Mouse (Mus musculus) kidney, adult 2 months (tissue): ENCODE measurements around the gene Saxo1. TPM values are rescaled to one million over a fixed set of nuclear protein-coding genes. Genes with fewer than 3 reads are reported as not detected.
A peak's percentile ranks its signal among the peaks of the same experiment; 100 is the strongest.

Experiments
- DNase-seq: peaks from one replicate; pipeline ENCODE4 v3.0.0; 2021
- H3K27ac ChIP-seq: fragments of 200-500 bp; 2 replicates; pipeline ENCODE4 v1.5.1; 2012; ENCODE audit warnings: low read depth, low read length, control low read depth, inconsistent platforms; ENCODE audit not compliant: insufficient read depth
- H3K27me3 ChIP-seq: fragments of 200-500 bp; replicated peaks from 2 replicates; pipeline ENCODE4 v1.6.1; 2012; ENCODE audit warnings: mild to moderate bottlenecking, moderate library complexity, low read length, inconsistent platforms; ENCODE audit not compliant: control insufficient read depth, insufficient read depth
- H3K36me3 ChIP-seq: fragments of 200-500 bp; 2 replicates; pipeline ENCODE4 v1.6.1; 2012; ENCODE audit warnings: mild to moderate bottlenecking, moderate library complexity, low read length, inconsistent platforms; ENCODE audit not compliant: control insufficient read depth, insufficient read depth
- H3K4me1 ChIP-seq: fragments of 200-500 bp; 2 replicates; pipeline ENCODE4 v1.6.1; 2011; ENCODE audit warnings: low read length; ENCODE audit not compliant: control insufficient read depth, insufficient read depth
- H3K4me3 ChIP-seq: fragments of 200-500 bp; 2 replicates; pipeline ENCODE4 v1.5.1; 2011; ENCODE audit warnings: mild to moderate bottlenecking, low read depth, low read length, control low read depth; ENCODE audit not compliant: insufficient read depth
- CTCF ChIP-seq: fragments of 200-500 bp; conservative IDR thresholded peaks from 2 replicates; pipeline ENCODE4 v1.5.1; 2011; ENCODE audit warnings: low read depth, mild to moderate bottlenecking, control low read depth, low read length, moderate library complexity, mixed read lengths; ENCODE audit not compliant: insufficient read depth, insufficient read length
- POLR2A ChIP-seq: fragments of 200-500 bp; IDR thresholded peaks from one replicate; pipeline ENCODE4 v1.6.1; 2011; ENCODE audit warnings: low read depth, low read length, control low read depth
- WGBS: fragments of 180-500 bp; shearing (Covaris S2); methylation state at CpG from one replicate; pipeline ENCODE4 v1.1.7; 2018; 5-methylcytosine and 5-hydroxymethylcytosine counted together
- polyA plus RNA-seq: library from polyadenylated mRNA; depleted of rRNA; stranded (reverse); fragments of >200 nt; gene quantifications from 2 replicates; pipeline ENCODE4 v1.2.3, GENCODE M21; 2012

Saxo1 gene
- polyA plus RNA-seq, 1 experiment = 0.05 TPM

GRCm38 (mm10) chr4:86483013-86483615 lies 75.0 kb downstream of the Saxo1 start:
- 93% methylated on average over 6 of the region's 6 CpGs for WGBS
- Histone ChIP-seq H3K4me1 (no peaks in the 10 kb centered on the region), H3K27me3 (no peaks in the 10 kb centered on the region), H3K27ac (no peak overlapping the region), H3K4me3 (no peak overlapping the region), H3K36me3 (no peaks in the 10 kb centered on the region)
- TF ChIP-seq CTCF = no peak
- TF ChIP-seq POLR2A = no peak
- DNase-seq = no peak

GRCm38 (mm10) chr4:86480891-86481290 lies 77.2 kb downstream of the Saxo1 start:
- no peak overlapping the region for H3K4me3 ChIP-seq
- no peaks in the 10 kb centered on the region for H3K36me3 ChIP-seq
- peak; percentile 42 for TF ChIP-seq CTCF
- no peak for TF ChIP-seq POLR2A
- no peak overlapping the region for H3K27ac ChIP-seq
- H3K4me1 ChIP-seq = no peaks in the 10 kb centered on the region
- no peak for DNase-seq
- no peaks in the 10 kb centered on the region for H3K27me3 ChIP-seq
- 69% methylated on average over 3 of the region's 3 CpGs for WGBS

- H3K36me3 ChIP-seq = no peaks in the 10 kb centered on the region
- DNase-seq = no peak
Observed at GRCm38 (mm10) chr4:86464808-86465207, 93.3 kb downstream of the Saxo1 start.

GRCm38 (mm10) chr4:86450468-86450867 lies 107.7 kb downstream of the Saxo1 start:
- H3K27me3 ChIP-seq = no peaks in the 10 kb centered on the region
- WGBS = 81% methylated on average over 3 of the region's 3 CpGs

More at GRCm38 (mm10) chr4:86464808-86465207, 93.3 kb downstream of the Saxo1 start:
- H3K4me1 ChIP-seq = no peaks in the 10 kb centered on the region
- WGBS = 90% methylated on average over 5 of the region's 5 CpGs
- no peak overlapping the region for H3K27ac ChIP-seq
- TF ChIP-seq CTCF = no peak
- no peak for TF ChIP-seq POLR2A
- no peaks in the 10 kb centered on the region for H3K27me3 ChIP-seq
- no peak overlapping the region for H3K4me3 ChIP-seq

GRCm38 (mm10) chr4:86436336-86436735 lies 121.8 kb downstream of the Saxo1 start:
- TF ChIP-seq CTCF = no peak
- TF ChIP-seq POLR2A = no peak
- no peaks in the 10 kb centered on the region for H3K4me1 ChIP-seq
- no peak overlapping the region for H3K4me3 ChIP-seq
- WGBS = 50% methylated on average over 3 of the region's 3 CpGs
- peak; percentile 6 for DNase-seq
- no peak overlapping the region for H3K27ac ChIP-seq
- no peaks in the 10 kb centered on the region for H3K27me3 ChIP-seq
- no peaks in the 10 kb centered on the region for H3K36me3 ChIP-seq

More at GRCm38 (mm10) chr4:86450468-86450867, 107.7 kb downstream of the Saxo1 start:
- no peak overlapping the region for H3K27ac ChIP-seq
- TF ChIP-seq POLR2A (no peak), CTCF (no peak)
- H3K36me3 ChIP-seq = no peaks in the 10 kb centered on the region
- H3K4me3 ChIP-seq = no peak overlapping the region
- no peaks in the 10 kb centered on the region for H3K4me1 ChIP-seq
- no peak for DNase-seq

- 91% methylated on average over 3 of the region's 3 CpGs for WGBS
- no peak for DNase-seq
- no peak overlapping the region for H3K4me3 ChIP-seq
- H3K36me3 ChIP-seq = no peaks in the 10 kb centered on the region
- TF ChIP-seq CTCF (no peak), POLR2A (no peak)
- H3K4me1 ChIP-seq = no peaks in the 10 kb centered on the region
- no peak overlapping the region for H3K27ac ChIP-seq
- no peaks in the 10 kb centered on the region for H3K27me3 ChIP-seq
Observed at GRCm38 (mm10) chr4:86435631-86436030, 122.5 kb downstream of the Saxo1 start.

- no peak overlapping the region for H3K27ac ChIP-seq
- no peaks in the 10 kb centered on the region for H3K27me3 ChIP-seq
- 95% methylated on average over 6 of the region's 6 CpGs for WGBS
- H3K36me3 ChIP-seq = no peaks in the 10 kb centered on the region
- no peak overlapping the region for H3K4me3 ChIP-seq
- DNase-seq = no peak
- H3K4me1 ChIP-seq = no peaks in the 10 kb centered on the region
- no peak for TF ChIP-seq CTCF
- no peak for TF ChIP-seq POLR2A
Observed at GRCm38 (mm10) chr4:86428091-86428745, 129.9 kb downstream of the Saxo1 start.

- no peak overlapping the region for H3K27ac ChIP-seq
- no peak for TF ChIP-seq POLR2A
- no peak for TF ChIP-seq CTCF
- H3K4me3 ChIP-seq = no peak overlapping the region
- DNase-seq = no peak
- no peaks in the 10 kb centered on the region for H3K36me3 ChIP-seq
- whole genome bisulfite sequencing = 95% methylated on average over 5 of the region's 5 CpGs
- H3K4me1 ChIP-seq = no peaks in the 10 kb centered on the region
- H3K27me3 ChIP-seq = no peaks in the 10 kb centered on the region
Observed at GRCm38 (mm10) chr4:86427312-86427711, 130.8 kb downstream of the Saxo1 start.
